In the genomic region with DNA sequence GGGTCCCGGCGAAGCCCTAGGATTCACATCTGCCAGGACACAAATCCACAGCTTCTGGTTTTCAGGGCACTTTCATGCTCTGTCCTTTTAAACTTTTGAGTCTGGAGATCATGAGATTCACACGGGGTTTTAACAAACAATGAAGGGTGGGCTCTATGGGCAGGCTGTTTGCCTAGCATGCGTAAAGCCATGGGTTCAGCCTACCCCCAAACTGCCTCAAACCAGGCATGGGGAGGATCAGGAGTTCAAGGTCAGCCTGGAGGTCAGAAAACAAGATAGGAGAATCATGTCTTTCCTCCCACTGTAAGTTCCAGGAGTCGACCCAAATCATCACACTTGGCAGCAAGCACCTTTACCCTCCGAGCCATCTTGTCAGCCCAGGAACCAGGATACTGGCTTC, we compare ENCODE assay signal across 31 mouse cellular contexts. TPM values are rescaled to one million over a fixed set of nuclear protein-coding genes. Genes with fewer than 3 reads are reported as not detected.
"Had no signal": no experiment of that assay in that cellular context is flagged by ENCODE, and none has a peak within 500 bp of the region (broad histone marks: within the 10 kb centered on the region; RNA-seq: fewer than 3 reads in every experiment).

No protein-coding gene starts in this region.

- H3K27me3 ChIP-seq: limb, embryonic 13.5 days; limb, embryonic 15.5 days had no signal

- H3K4me1 ChIP-seq: liver, embryonic 12.5 days had no signal

- H3K9me3 ChIP-seq: heart, embryonic 10.5 days; heart, embryonic 12.5 days; hindbrain, embryonic 10.5 days; hindbrain, embryonic 12.5 days; intestine, embryonic 15.5 days; limb, embryonic 13.5 days; limb, embryonic 15.5 days; liver, embryonic 12.5 days had no signal

- ATAC-seq: inflammation-experienced regulatory T-cells, adult 6 months; intestine, embryonic 15.5 days; intestine, postnatal 0 days; liver, embryonic 12.5 days had no signal

- H3K27ac ChIP-seq: gastrocnemius, adult 2 months; hindbrain, embryonic 10.5 days; hindbrain, embryonic 12.5 days; hindbrain, embryonic 14.5 days; intestine, embryonic 15.5 days; layer of hippocampus, adult 2 months; left cerebral cortex, adult 2 months; limb, embryonic 13.5 days; limb, embryonic 15.5 days; liver, embryonic 12.5 days; liver, embryonic 14.5 days had no signal

- H3K9ac ChIP-seq: heart, embryonic 12.5 days; hindbrain, embryonic 12.5 days; hindbrain, embryonic 14.5 days; intestine, embryonic 15.5 days; limb, embryonic 13.5 days; limb, embryonic 15.5 days; liver, embryonic 12.5 days; liver, embryonic 14.5 days had no signal

- H3K36me3 ChIP-seq: heart, embryonic 10.5 days; heart, embryonic 12.5 days; hindbrain, embryonic 10.5 days; hindbrain, embryonic 12.5 days; intestine, embryonic 15.5 days; limb, embryonic 13.5 days; limb, embryonic 15.5 days; liver, embryonic 12.5 days had no signal

- H3K4me3 ChIP-seq: gastrocnemius, adult 2 months; heart, embryonic 10.5 days; heart, embryonic 12.5 days; hindbrain, embryonic 10.5 days; hindbrain, embryonic 12.5 days; intestine, embryonic 15.5 days; layer of hippocampus, adult 2 months; left cerebral cortex, adult 2 months; limb, embryonic 13.5 days; limb, embryonic 15.5 days; liver, embryonic 12.5 days had no signal

- DNase-seq: gastrocnemius, adult 2 months; gastrocnemius, postnatal 10 days; gastrocnemius, postnatal 25 days; heart, adult 18-20 months; heart, postnatal 10 days; heart, postnatal 4 days; kidney, adult 18-20 months; kidney, adult 8-10 months; kidney, postnatal 10 days; kidney, postnatal 25 days had no signal

- H3K4me2 ChIP-seq: heart, embryonic 12.5 days; hindbrain, embryonic 12.5 days; hindbrain, embryonic 14.5 days; intestine, embryonic 15.5 days; limb, embryonic 13.5 days; limb, embryonic 15.5 days; liver, embryonic 12.5 days had no signal

RNA-seq across cellular contexts. Expression of a gene that starts 6.9 kb away (rescaled TPM):
- polyA plus RNA-seq: heart, embryonic 10.5 days; heart, embryonic 12.5 days; heart, embryonic 14.5 days; heart, embryonic 16.5 days; hindbrain, embryonic 10.5 days; hindbrain, embryonic 12.5 days; hindbrain, embryonic 14.5 days; hindbrain, embryonic 16.5 days; inflammation-experienced regulatory T-cells, adult 6 months; intestine, embryonic 15.5 days; intestine, postnatal 0 days; kidney, embryonic 14.5 days; kidney, embryonic 16.5 days; limb, embryonic 11.5 days; liver, adult 2 months; liver, embryonic 12.5 days; liver, embryonic 14.5 days had no signal

RNA-seq across cellular contexts. Expression of a gene that starts 18.6 kb away (rescaled TPM):
- polyA plus RNA-seq: heart, embryonic 12.5 days; heart, embryonic 14.5 days; hindbrain, embryonic 12.5 days; hindbrain, embryonic 14.5 days; inflammation-experienced regulatory T-cells, adult 6 months; limb, embryonic 11.5 days had no signal
